Mouse (Mus musculus) neural tube, embryonic 12.5 days (tissue): ENCODE data around the gene Spsb4. TPM values are rescaled to one million over a fixed set of nuclear protein-coding genes. Genes with fewer than 3 reads are reported as not detected.
"Not testable (repeated sequence)": the region's sequence is repeated elsewhere in the genome, so short reads cannot be mapped to it uniquely, and the experiment has no call there.

Experiments
- ATAC-seq: fragments of 200-750 bp; cut with Nextera tagmentation; 2 replicates; pipeline ENCODE4 v1.8.0; 2017; ENCODE audit warnings: low read depth, mild to moderate bottlenecking, moderate TSS enrichment, moderate library complexity; ENCODE audit not compliant: low FRiP score
- H3K27ac ChIP-seq: fragments of 300-500 bp; sonication (generic); 2 replicates; pipeline ENCODE4 v1.5.1; 2016
- H3K27me3 ChIP-seq: fragments of 300-500 bp; sonication (generic); replicated peaks from 2 replicates; pipeline ENCODE4 v1.6.1; 2016; ENCODE audit warnings: mild to moderate bottlenecking
- H3K36me3 ChIP-seq: fragments of 300-500 bp; sonication (generic); 2 replicates; pipeline ENCODE4 v1.6.1; 2016; ENCODE audit warnings: mild to moderate bottlenecking
- H3K4me1 ChIP-seq: fragments of 300-500 bp; sonication (generic); 2 replicates; pipeline ENCODE4 v1.6.1; 2016
- H3K4me2 ChIP-seq: fragments of 300-500 bp; sonication (generic); replicated peaks from 2 replicates; pipeline ENCODE4 v1.6.1; 2016; ENCODE audit warnings: mild to moderate bottlenecking
- H3K4me3 ChIP-seq: fragments of 300-500 bp; sonication (generic); 2 replicates; pipeline ENCODE4 v1.5.1; 2016
- H3K9ac ChIP-seq: fragments of 300-500 bp; sonication (generic); 2 replicates; pipeline ENCODE4 v1.6.1; 2016; ENCODE audit warnings: mild to moderate bottlenecking
- H3K9me3 ChIP-seq: fragments of 300-500 bp; sonication (generic); 2 replicates; pipeline ENCODE4 v1.6.1; 2016; ENCODE audit warnings: mild to moderate bottlenecking
- WGBS: fragments of 180-500 bp; shearing (Covaris S2); methylation state at CpG from one replicate; pipeline ENCODE4 v1.1.7; 2016; 5-methylcytosine and 5-hydroxymethylcytosine counted together
- polyA plus RNA-seq: library from polyadenylated mRNA; unstranded; fragments of >200 nt; fragmentation: Nextera tagmentation; extraction: Ambion mirVana; gene quantifications from 2 replicates; pipeline ENCODE4 v1.2.1, GENCODE M21; 2016

Spsb4 gene
- polyA plus RNA-seq, 1 experiment from 2014 or later: 126 TPM

DNA sequence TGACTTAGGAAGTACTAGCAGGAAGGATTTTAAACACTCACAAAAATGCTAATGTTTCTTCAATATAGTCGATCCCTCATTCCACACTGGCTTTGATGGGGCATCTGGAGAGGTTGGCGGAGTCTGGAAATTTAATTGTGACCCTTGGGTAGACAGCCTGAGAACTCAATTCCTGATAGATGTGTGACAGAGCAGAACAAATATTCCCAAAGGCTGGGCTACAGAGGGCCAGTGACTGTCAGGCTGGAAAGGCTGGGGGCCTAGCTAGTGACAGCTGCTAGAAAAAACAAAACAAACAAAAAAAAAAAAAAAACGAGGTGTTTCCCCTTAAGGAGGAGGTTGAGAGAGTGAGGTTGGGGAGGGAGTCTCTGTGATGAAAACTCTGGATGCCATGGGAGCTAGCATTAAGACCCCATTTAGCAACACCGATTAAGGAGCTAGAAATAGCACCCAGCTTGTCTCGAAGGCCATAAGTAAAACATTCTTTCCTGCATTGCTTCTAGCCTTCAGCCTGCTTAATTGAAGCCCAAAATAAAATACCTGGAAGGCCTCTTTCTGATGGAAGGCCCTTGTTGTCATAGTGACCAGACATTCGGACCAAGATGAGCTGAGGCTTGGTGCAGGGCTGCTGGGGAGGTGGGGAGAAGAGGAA is 61.9 kb downstream of the Spsb4 start:
- no peak overlapping the region for H3K9ac ChIP-seq
- H3K4me2 ChIP-seq: no peak overlapping the region
- ATAC-seq: no peak
- no peak overlapping the region for H3K27ac ChIP-seq
- no peaks in the 10 kb centered on the region for H3K9me3 ChIP-seq
- 23% methylated on average over 6 of the region's 6 CpGs for WGBS
- H3K36me3 ChIP-seq: peaks cover 4% of the 10 kb centered on the region; the same call in 1 of the 2 replicates
- H3K4me1 ChIP-seq: peaks cover 53% of the 10 kb centered on the region
- H3K27me3 ChIP-seq: no peaks in the 10 kb centered on the region
- no peak overlapping the region for H3K4me3 ChIP-seq

DNA sequence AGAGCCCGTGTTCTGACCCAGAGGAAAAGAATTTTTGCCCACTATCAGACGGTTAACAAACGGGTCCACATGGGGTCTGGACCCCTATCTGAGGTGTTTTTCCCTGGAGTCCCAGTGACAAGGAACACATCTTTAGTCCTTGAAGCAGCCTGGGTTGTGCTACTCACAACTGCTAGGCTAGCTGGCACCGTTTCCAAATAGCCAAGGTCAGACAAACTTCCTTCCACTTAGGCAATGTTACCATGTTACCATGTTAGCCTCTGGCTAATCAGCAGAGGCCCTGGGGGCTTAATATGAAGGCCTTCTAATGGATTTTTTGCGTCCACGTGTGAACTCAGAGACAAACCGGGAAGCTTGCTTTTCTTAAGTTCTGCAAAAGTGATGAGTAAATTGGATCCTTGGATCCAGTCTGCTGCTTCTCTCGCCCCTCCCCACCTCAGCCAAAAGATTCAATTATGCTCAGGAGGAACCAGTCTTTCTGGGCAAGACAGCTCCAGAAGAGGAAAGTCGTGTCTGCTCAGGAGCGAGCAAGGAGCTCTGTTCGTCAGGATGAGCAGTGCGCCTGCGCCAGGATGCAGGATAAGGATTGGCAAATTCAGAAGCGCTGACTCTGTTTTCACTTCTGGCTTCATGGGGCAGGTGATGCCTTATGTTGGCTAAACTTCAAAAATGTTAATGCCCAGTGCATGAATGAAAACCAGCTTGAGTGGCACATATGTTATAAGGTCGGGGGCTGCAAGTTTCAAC is 64.4 kb downstream of the Spsb4 start:
- ATAC-seq: no peak
- no peaks in the 10 kb centered on the region for H3K9me3 ChIP-seq
- no peak overlapping the region for H3K4me3 ChIP-seq
- H3K27me3 ChIP-seq: no peaks in the 10 kb centered on the region
- no peak overlapping the region for H3K4me2 ChIP-seq
- H3K27ac ChIP-seq: no peak overlapping the region
- H3K9ac ChIP-seq: no peak overlapping the region
- peaks cover 70% of the 10 kb centered on the region for H3K4me1 ChIP-seq
- peaks cover 4% of the 10 kb centered on the region; the same call in 1 of the 2 replicates for H3K36me3 ChIP-seq
- 87% methylated on average over 15 of the region's 15 CpGs for WGBS

DNA sequence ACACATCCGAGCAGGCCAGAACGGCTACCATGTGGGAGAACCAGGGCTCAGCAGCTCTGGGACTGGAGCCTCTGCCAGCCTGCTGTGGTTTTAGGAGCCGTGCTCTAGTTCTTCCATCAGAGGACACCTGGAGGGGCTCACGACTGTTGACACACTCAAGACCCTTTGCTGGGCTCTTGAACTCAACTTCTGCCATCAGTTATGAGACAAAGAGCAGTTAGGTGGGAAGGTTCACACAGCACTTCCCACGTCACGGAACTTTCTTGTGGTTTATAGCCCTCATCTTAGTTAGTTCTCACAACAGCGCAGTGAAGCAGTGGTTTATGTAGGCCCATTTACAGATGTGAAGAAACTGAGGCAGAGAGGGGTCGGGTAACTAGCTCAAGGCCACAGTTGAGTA is 65.2 kb downstream of the Spsb4 start:
- Histone ChIP-seq H3K27me3 (no peaks in the 10 kb centered on the region), H3K4me3 (no peak overlapping the region), H3K27ac (no peak overlapping the region), H3K4me2 (no peak overlapping the region), H3K9ac (no peak overlapping the region), H3K4me1 (peaks cover 69% of the 10 kb centered on the region), H3K9me3 (no peaks in the 10 kb centered on the region), H3K36me3 (peaks cover 4% of the 10 kb centered on the region; the same call in 1 of the 2 replicates)
- 88% methylated on average over 8 of the region's 8 CpGs for WGBS
- ATAC-seq: no peak

GRCm38 (mm10) chr9:96952310-96952975 is 66.2 kb downstream of the Spsb4 start:
- Histone ChIP-seq H3K27ac (0 out of 2 replicates have a peak overlapping the region, but pooled peaks have one; percentile 0), H3K4me1 (peaks cover 63% of the 10 kb centered on the region)
- WGBS: 62% methylated on average over 9 of the region's 9 CpGs

DNA sequence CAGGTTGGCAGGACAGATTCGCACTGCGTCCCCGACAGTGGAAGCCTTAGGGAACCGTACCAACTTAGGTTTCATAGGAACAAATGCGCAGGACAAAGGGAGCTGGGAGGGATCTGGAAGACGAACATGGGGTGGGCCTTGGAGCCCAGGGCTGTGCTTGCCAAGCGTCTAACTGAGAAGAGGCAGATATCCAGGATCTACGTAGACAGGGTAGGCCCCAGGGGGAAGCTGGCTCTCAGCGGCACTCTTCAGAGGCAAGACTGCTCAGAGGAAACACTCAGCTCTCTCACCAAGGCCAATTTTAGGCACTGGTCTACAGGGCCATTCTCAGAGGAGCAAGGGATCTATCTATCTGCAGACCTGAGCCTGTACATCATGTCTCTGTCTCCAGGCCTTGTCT is 69.1 kb downstream of the Spsb4 start:
- Histone ChIP-seq H3K27me3 (no peaks in the 10 kb centered on the region), H3K36me3 (no peaks in the 10 kb centered on the region; the same call in none of the 2 replicates), H3K4me3 (no peak overlapping the region), H3K4me2 (no peak overlapping the region), H3K4me1 (peaks cover 49% of the 10 kb centered on the region), H3K27ac (no peak overlapping the region), H3K9me3 (no peaks in the 10 kb centered on the region), H3K9ac (no peak overlapping the region)
- ATAC-seq: no peak
- 86% methylated on average over 9 of the region's 9 CpGs for WGBS

More at GRCm38 (mm10) chr9:96952310-96952975, 66.2 kb downstream of the Spsb4 start:
- H3K9ac ChIP-seq: no peak overlapping the region
- peaks cover 4% of the 10 kb centered on the region; the same call in 1 of the 2 replicates for H3K36me3 ChIP-seq
- H3K9me3 ChIP-seq: no peaks in the 10 kb centered on the region
- H3K27me3 ChIP-seq: no peaks in the 10 kb centered on the region
- no peak overlapping the region for H3K4me2 ChIP-seq
- H3K4me3 ChIP-seq: no peak overlapping the region
- no peak for ATAC-seq

- Histone ChIP-seq H3K27me3 (no peaks in the 10 kb centered on the region), H3K9ac (no peak overlapping the region), H3K9me3 (no peaks in the 10 kb centered on the region), H3K4me1 (peaks cover 49% of the 10 kb centered on the region), H3K36me3 (peaks cover 10% of the 10 kb centered on the region), H3K27ac (no peak overlapping the region), H3K4me2 (no peak overlapping the region), H3K4me3 (no peak overlapping the region)
- 91% methylated on average over 5 of the region's 5 CpGs for WGBS
- no peak for ATAC-seq
These were observed 70.1 kb downstream of the Spsb4 start for GRCm38 (mm10) chr9:96948546-96948945.

DNA sequence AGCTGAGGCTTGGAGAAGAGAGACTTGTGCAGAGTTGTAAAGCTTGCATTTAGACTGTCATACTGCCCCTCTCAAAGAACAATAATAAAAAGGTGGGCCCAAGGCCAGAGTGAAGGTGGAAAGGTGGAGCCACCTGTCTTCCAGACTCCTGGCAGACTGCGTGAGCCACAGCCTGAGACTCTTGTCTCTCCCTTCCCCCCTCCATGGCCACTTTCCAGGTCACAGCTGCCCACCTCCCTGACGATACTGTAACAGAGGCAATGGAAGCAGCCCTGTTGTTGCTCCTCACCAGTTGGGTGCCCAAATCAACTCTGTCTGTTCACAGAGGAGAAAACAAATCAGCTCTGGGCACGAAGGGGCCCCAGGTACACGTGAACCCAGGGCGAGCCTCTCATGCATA is 71.5 kb downstream of the Spsb4 start:
- no peak overlapping the region for H3K4me2 ChIP-seq
- no peak for ATAC-seq
- H3K9ac ChIP-seq: no peak overlapping the region
- H3K9me3 ChIP-seq: no peaks in the 10 kb centered on the region
- WGBS: 85% methylated on average over 5 of the region's 5 CpGs
- H3K27ac ChIP-seq: no peak overlapping the region
- H3K4me1 ChIP-seq: peaks cover 39% of the 10 kb centered on the region
- H3K27me3 ChIP-seq: no peaks in the 10 kb centered on the region
- peaks cover 24% of the 10 kb centered on the region for H3K36me3 ChIP-seq
- H3K4me3 ChIP-seq: no peak overlapping the region

DNA sequence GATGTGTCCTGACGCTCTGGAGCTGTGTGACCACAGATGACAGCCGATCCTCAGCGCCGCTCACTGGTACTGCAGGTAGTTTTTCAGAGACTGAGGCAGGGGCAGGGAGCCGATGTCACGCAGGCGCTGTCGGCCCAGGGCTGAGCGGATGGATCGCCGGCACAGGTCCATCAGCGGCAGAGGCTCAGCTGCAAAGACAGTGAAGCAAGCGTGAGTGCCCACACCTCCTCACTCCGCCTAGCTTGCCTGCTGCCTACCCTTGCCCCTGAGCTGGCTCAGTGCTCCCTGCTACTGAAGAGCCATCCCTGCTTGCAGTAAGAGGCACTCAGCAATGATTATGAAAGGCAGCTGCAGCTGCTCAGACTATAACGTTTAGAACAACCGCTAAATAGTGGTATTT is 74.1 kb downstream of the Spsb4 start:
- 76% methylated on average over 16 of the region's 16 CpGs for WGBS
- H3K27me3 ChIP-seq: no peaks in the 10 kb centered on the region
- H3K36me3 ChIP-seq: peaks cover 42% of the 10 kb centered on the region
- H3K4me1 ChIP-seq: peaks cover 19% of the 10 kb centered on the region
- no peak overlapping the region for H3K4me3 ChIP-seq
- H3K9me3 ChIP-seq: peaks cover 10% of the 10 kb centered on the region; the same call in 1 of the 2 replicates
- no peak overlapping the region for H3K9ac ChIP-seq
- ATAC-seq: no peak
- H3K27ac ChIP-seq: no peak overlapping the region
- H3K4me2 ChIP-seq: no peak overlapping the region

DNA sequence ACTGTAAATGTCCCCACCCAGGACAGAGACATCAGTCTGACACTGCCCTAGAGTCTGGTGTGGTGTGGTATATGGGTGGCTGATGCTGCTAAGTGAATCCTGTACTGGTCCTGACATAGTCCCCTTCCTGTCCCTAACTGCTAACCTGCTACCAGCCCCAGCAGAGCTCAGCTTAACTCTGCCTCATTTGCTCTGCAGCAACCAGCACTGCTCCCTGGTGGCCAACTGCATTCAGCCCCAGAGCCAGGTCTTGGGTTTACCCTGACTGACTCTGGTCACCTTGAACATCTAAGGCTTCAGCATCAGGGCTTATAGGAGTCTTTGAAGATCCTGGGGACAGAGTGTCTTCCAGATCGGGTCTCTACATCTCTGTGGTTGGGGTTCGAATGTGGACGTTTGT is 75.7 kb downstream of the Spsb4 start:
- H3K36me3 ChIP-seq: peaks cover 42% of the 10 kb centered on the region
- ATAC-seq: no peak
- no peak overlapping the region for H3K4me3 ChIP-seq
- no peak overlapping the region for H3K9ac ChIP-seq
- H3K27ac ChIP-seq: no peak overlapping the region
- H3K9me3 ChIP-seq: peaks cover 10% of the 10 kb centered on the region; the same call in 1 of the 2 replicates
- 95% methylated on average over 3 of the region's 3 CpGs for WGBS
- H3K27me3 ChIP-seq: no peaks in the 10 kb centered on the region
- no peak overlapping the region for H3K4me2 ChIP-seq
- H3K4me1 ChIP-seq: peaks cover 13% of the 10 kb centered on the region

DNA sequence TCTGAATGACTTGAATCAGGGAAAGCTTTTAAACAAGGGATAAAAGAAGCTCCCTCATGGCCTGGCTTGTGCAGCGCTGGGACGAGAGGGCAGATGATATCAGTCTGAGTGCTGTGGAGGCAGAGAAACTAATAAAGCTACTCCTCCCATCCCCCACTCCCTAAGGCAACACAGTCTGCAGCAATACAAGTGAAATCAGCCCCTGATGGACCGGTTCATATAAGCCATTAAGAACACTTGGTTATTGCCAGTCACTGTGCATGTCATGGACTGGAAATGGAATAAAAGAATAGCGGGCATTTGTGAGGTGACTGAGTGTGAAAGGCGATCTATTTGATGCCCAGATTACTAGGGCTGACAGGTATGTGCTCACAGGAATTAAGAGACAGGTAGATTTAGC is 79.8 kb downstream of the Spsb4 start:
- H3K9ac ChIP-seq: no peak overlapping the region
- H3K36me3 ChIP-seq: peaks cover 36% of the 10 kb centered on the region
- no peak overlapping the region for H3K4me2 ChIP-seq
- H3K27me3 ChIP-seq: no peaks in the 10 kb centered on the region
- H3K27ac ChIP-seq: peak overlapping the region; percentile 62; the same call in 1 of the 2 replicates
- ATAC-seq: peak; percentile 82
- H3K9me3 ChIP-seq: peaks cover 10% of the 10 kb centered on the region; the same call in 1 of the 2 replicates
- peaks cover 5% of the 10 kb centered on the region for H3K4me1 ChIP-seq
- no peak overlapping the region for H3K4me3 ChIP-seq
- 59% methylated on average over 5 of the region's 5 CpGs for WGBS

DNA sequence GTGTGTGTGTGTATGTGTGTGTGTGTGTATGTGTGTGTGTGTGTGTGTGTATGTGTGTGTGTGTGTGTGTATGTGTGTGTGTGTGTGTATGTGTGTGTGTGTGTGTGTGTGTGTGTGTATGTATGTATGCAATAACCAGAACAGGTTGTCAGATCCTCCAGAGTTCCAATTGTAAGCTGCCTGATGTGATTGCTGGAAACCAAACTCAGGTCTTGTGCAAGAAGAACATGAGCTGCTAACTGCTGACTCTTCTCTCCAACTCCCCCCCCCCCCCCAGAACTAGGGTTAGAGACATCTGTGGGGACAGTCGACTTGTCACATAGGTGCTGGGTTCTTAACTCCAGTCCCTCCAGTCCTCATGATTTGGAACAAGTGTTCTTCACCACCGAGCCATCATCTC is 82.2 kb downstream of the Spsb4 start:
- not testable (repeated sequence) for H3K27me3 ChIP-seq, ATAC-seq, H3K9me3 ChIP-seq, H3K27ac ChIP-seq, H3K9ac ChIP-seq, H3K4me3 ChIP-seq, H3K4me1 ChIP-seq, H3K4me2 ChIP-seq
- peaks cover 11% of the 10 kb centered on the region for H3K36me3 ChIP-seq
- WGBS: 95% methylated on average over 2 of the region's 2 CpGs
